Mouse (Mus musculus) hindbrain, embryonic 10.5 days (tissue): ENCODE measurements around the gene Lrrc20. TPM values are rescaled to one million over a fixed set of nuclear protein-coding genes. Genes with fewer than 3 reads are reported as not detected.

Experiments used
- DNase-seq: peaks from one replicate; pipeline ENCODE4 v3.0.0-alpha.2; 2017; ENCODE audit warnings: low spot score
- H3K27ac ChIP-seq: fragments of 300-500 bp; sonication (generic); 2 replicates; pipeline ENCODE4 v1.5.1; 2016; ENCODE audit warnings: mild to moderate bottlenecking, moderate library complexity
- H3K27me3 ChIP-seq: fragments of 300-500 bp; sonication (generic); 2 replicates; pipeline ENCODE4 v1.6.1; 2016; ENCODE audit warnings: mild to moderate bottlenecking; ENCODE audit not compliant: poor library complexity, insufficient read depth, severe bottlenecking
- H3K36me3 ChIP-seq: fragments of 300-500 bp; sonication (generic); 2 replicates; pipeline ENCODE4 v1.6.1; 2016; ENCODE audit warnings: mild to moderate bottlenecking, moderate library complexity
- H3K4me1 ChIP-seq: fragments of 300-500 bp; sonication (generic); replicated peaks from 2 replicates; pipeline ENCODE4 v1.6.1; 2016; ENCODE audit warnings: mild to moderate bottlenecking
- H3K4me3 ChIP-seq: fragments of 300-500 bp; sonication (generic); 2 replicates; pipeline ENCODE4 v1.5.1; 2016; ENCODE audit warnings: mild to moderate bottlenecking, moderate library complexity
- H3K9me3 ChIP-seq: fragments of 300-500 bp; sonication (generic); 2 replicates; pipeline ENCODE4 v1.6.1; 2016; ENCODE audit warnings: mild to moderate bottlenecking, moderate library complexity
- WGBS: fragments of 180-500 bp; shearing (Covaris S2); methylation state at CpG from one replicate; pipeline ENCODE4 v1.1.7; 2016; 5-methylcytosine and 5-hydroxymethylcytosine counted together
- polyA plus RNA-seq: library from polyadenylated mRNA; unstranded; fragments of >200 nt; fragmentation: Nextera tagmentation; extraction: Ambion mirVana; gene quantifications from 2 replicates; pipeline ENCODE4 v1.2.1, GENCODE M21; 2016

The Lrrc20 gene
- polyA plus RNA-seq, 1 experiment from 2014 or later, result 13.5 TPM

- no peak overlapping the region for H3K27ac ChIP-seq
- peaks cover 6% of the 10 kb centered on the region; the same call in 1 of the 2 replicates for H3K4me1 ChIP-seq
- no peaks in the 10 kb centered on the region for H3K27me3 ChIP-seq
- 83% methylated on average over 2 of the region's 2 CpGs for WGBS
- DNase-seq, result no peak
- H3K9me3 ChIP-seq, result no peaks in the 10 kb centered on the region
- no peak overlapping the region for H3K4me3 ChIP-seq
- no peaks in the 10 kb centered on the region; the same call in 1 of the 2 replicates for H3K36me3 ChIP-seq
Measured at GRCm38 (mm10) chr10:61504073-61504472, 28.5 kb downstream of the Lrrc20 start.

GRCm38 (mm10) chr10:61506381-61507200 is 31.0 kb downstream of the Lrrc20 start:
- Histone ChIP-seq H3K4me3 (no peak overlapping the region), H3K36me3 (no peaks in the 10 kb centered on the region; the same call in 1 of the 2 replicates), H3K9me3 (no peaks in the 10 kb centered on the region), H3K27me3 (no peaks in the 10 kb centered on the region), H3K4me1 (peaks cover 3% of the 10 kb centered on the region; the same call in 1 of the 2 replicates), H3K27ac (no peak overlapping the region)
- no peak for DNase-seq
- WGBS, result 90% methylated on average over 7 of the region's 7 CpGs

- Histone ChIP-seq H3K27me3 (no peaks in the 10 kb centered on the region), H3K36me3 (no peaks in the 10 kb centered on the region), H3K4me1 (peaks cover 3% of the 10 kb centered on the region; the same call in 1 of the 2 replicates), H3K9me3 (no peaks in the 10 kb centered on the region), H3K27ac (no peak overlapping the region), H3K4me3 (no peak overlapping the region)
- DNase-seq, result no peak
- 88% methylated on average over 5 of the region's 5 CpGs for WGBS
Measured at GRCm38 (mm10) chr10:61509873-61510272, 34.3 kb downstream of the Lrrc20 start.

DNA sequence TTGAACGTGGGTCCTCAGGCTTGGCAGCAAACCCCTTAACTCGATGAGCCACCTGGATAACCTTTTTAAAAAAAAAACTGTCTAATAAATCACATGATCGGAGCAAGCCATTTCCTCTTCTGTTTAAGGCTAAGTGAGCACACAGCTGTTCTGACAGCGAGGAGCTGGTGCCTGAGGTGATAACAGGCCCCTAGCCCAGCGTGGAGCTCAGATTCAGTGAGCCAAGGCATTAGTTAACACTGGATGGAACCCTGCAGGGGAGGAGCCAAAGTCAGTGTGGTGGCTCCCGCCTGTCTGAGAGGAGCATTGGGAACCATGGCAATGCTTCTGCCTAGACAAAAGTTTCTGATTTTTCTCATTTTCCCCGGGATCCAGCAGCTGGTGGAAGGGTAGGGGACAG is 35.2 kb downstream of the Lrrc20 start:
- no peaks in the 10 kb centered on the region for H3K9me3 ChIP-seq
- H3K27me3 ChIP-seq, result no peaks in the 10 kb centered on the region
- no peaks in the 10 kb centered on the region for H3K36me3 ChIP-seq
- WGBS, result 41% methylated on average over 7 of the region's 7 CpGs
- H3K4me1 ChIP-seq, result peaks cover 3% of the 10 kb centered on the region; the same call in 1 of the 2 replicates
- peak; percentile 25 for DNase-seq
- H3K27ac ChIP-seq, result peak overlapping the region; percentile 4; the same call in 1 of the 2 replicates
- H3K4me3 ChIP-seq, result no peak overlapping the region

DNA sequence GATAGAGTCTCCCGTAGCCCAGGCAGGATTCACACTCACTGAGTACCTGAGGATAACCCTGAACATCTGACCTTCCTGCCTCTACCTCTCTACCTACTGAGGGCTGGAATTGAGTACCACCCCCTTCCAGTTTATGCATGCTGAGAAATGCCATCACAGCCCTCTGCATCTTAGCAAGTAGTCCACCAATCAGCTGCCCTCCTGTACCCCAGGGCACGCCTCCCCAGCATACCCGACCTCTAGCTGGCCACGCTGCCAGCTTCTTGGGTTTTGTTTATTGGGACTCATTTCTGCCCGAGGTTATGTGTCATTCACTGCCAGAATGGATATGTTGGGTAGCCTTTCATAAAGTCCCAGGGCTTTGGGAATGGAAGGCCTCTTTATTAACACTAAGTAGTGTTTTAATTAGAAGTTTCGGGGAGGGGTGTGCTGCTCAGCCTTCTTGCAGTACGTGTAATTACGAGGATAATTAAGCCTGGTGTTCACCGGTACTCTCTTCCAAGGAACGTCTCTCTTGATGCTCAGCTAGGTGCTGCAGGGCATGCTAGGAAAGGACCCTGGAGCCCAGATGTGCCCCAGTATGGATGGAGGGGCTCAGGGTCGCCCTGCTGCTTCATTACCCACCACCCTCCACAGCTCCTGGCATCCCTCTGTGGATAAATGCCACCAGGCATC is 36.8 kb downstream of the Lrrc20 start:
- H3K27ac ChIP-seq, result no peak overlapping the region
- no peaks in the 10 kb centered on the region for H3K9me3 ChIP-seq
- DNase-seq, result no peak
- peaks cover 8% of the 10 kb centered on the region for H3K4me1 ChIP-seq
- no peaks in the 10 kb centered on the region for H3K27me3 ChIP-seq
- H3K4me3 ChIP-seq, result no peak overlapping the region
- WGBS, result 77% methylated on average over 11 of the region's 11 CpGs
- H3K36me3 ChIP-seq, result no peaks in the 10 kb centered on the region

DNA sequence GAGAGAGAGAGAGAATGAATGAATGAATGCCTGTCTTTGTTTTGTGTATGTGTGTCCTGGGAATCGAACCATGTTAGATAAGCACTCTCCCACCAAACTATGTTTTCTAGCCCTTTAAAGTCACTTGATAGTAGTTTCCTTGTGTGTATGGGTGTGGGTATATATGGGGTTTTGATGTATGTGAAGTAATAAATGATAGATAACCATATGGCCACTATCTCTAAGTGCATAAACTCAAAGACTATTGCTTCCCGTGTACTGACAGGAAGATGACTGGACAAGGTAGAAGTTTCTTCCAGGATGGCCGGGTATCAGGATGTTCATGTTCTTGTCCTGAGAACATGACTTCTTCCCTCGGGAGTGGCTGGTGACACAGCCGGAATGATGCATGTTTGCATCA is 41.3 kb downstream of the Lrrc20 start:
- Histone ChIP-seq H3K27me3 (no peaks in the 10 kb centered on the region), H3K9me3 (0 out of 2 replicates have a peak, but pooled peaks cover 7% of the 10 kb centered on the region), H3K4me1 (peaks cover 15% of the 10 kb centered on the region), H3K27ac (no peak overlapping the region), H3K4me3 (no peak overlapping the region), H3K36me3 (0 out of 2 replicates have a peak, but pooled peaks cover 3% of the 10 kb centered on the region)
- WGBS, result 78% methylated on average over 5 of the region's 5 CpGs
- DNase-seq, result no peak

DNA sequence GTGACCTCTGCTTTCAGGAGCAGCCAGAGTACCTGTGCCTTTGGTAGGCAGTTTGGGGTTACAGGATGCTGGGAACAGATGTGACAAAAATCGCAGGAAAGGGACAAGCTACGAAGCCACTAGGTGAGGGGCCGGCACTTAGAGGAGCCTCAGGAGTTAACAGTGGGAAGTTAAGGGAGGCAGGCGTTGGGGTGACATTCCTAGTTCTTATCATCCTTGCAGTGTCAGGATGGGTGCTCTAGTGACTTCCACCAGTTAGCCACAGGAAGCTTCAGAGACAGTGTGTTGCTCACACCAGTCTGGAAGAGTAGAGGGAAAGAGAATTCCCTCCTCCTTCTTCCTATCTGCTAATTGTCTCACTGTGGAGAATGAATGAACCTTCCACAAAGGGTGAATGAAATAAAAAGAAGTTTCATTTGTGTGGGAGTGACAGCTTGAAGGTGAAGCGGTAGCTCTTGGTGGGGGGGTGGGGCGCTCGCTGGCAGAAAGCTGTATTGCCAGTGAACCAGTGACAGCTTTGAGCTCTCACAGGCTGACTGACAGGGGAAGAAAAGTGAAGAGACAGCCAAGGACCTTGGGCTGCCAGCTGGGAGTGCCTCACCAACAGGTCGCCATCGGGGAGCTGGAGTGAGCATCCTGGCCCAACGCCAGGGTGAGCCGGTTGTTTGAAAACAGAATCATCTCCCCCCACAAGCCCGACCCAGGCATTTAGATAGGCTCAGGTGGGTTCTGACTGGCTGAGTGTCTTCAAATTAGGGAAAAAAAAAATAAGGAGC is 41.9 kb downstream of the Lrrc20 start:
- WGBS, result 49% methylated on average over 12 of the region's 12 CpGs

GRCm38 (mm10) chr10:61518320-61518719 is 42.7 kb downstream of the Lrrc20 start:
- 83% methylated on average over 9 of the region's 9 CpGs for WGBS
- no peak for DNase-seq
- H3K4me3 ChIP-seq, result no peak overlapping the region
- 0 out of 2 replicates have a peak, but pooled peaks cover 3% of the 10 kb centered on the region for H3K36me3 ChIP-seq
- H3K9me3 ChIP-seq, result 0 out of 2 replicates have a peak, but pooled peaks cover 7% of the 10 kb centered on the region
- peaks cover 15% of the 10 kb centered on the region for H3K4me1 ChIP-seq
- H3K27me3 ChIP-seq, result no peaks in the 10 kb centered on the region
- no peak overlapping the region for H3K27ac ChIP-seq

More for the DNA sequence above, 41.9 kb downstream of the Lrrc20 start:
- no peak for DNase-seq
- H3K4me3 ChIP-seq, result no peak overlapping the region
- H3K27ac ChIP-seq, result no peak overlapping the region
- H3K4me1 ChIP-seq, result peaks cover 15% of the 10 kb centered on the region
- 0 out of 2 replicates have a peak, but pooled peaks cover 3% of the 10 kb centered on the region for H3K36me3 ChIP-seq
- 0 out of 2 replicates have a peak, but pooled peaks cover 7% of the 10 kb centered on the region for H3K9me3 ChIP-seq
- H3K27me3 ChIP-seq, result no peaks in the 10 kb centered on the region

GRCm38 (mm10) chr10:61519491-61519890 is 43.9 kb downstream of the Lrrc20 start:
- 58% methylated on average over 2 of the region's 2 CpGs for WGBS
- Histone ChIP-seq H3K4me3 (no peak overlapping the region), H3K9me3 (0 out of 2 replicates have a peak, but pooled peaks cover 7% of the 10 kb centered on the region), H3K36me3 (0 out of 2 replicates have a peak, but pooled peaks cover 3% of the 10 kb centered on the region), H3K27ac (no peak overlapping the region), H3K4me1 (peaks cover 15% of the 10 kb centered on the region), H3K27me3 (no peaks in the 10 kb centered on the region)
- no peak for DNase-seq

DNA sequence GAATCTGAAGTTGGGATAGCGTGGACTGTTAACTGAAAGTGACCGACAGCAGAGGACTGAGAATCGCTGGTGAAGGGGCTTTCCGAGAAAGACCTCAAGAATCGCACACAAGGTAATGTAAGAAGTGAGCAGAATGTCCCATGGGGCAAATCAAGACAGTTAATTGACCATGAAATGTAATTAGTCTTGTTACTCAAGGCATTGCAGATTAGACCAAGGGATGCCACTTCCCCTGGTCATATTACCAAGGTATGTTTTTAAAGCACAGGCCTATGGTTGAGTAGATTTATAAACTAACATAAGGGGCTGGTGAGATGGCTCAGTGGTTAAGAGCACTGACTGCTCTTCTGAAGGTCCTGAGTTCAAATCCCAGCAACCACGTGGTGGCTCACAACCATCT is 45.1 kb downstream of the Lrrc20 start:
- Histone ChIP-seq H3K9me3 (0 out of 2 replicates have a peak, but pooled peaks cover 7% of the 10 kb centered on the region), H3K4me3 (no peak overlapping the region), H3K27me3 (no peaks in the 10 kb centered on the region), H3K27ac (no peak overlapping the region), H3K4me1 (peaks cover 15% of the 10 kb centered on the region), H3K36me3 (0 out of 2 replicates have a peak, but pooled peaks cover 3% of the 10 kb centered on the region)
- DNase-seq, result no peak
- 86% methylated on average over 6 of the region's 6 CpGs for WGBS

GRCm38 (mm10) chr10:61530936-61531335 is 55.3 kb downstream of the Lrrc20 start:
- H3K4me1 ChIP-seq, result peaks cover 35% of the 10 kb centered on the region
- WGBS, result 93% methylated on average over 3 of the region's 3 CpGs
- H3K9me3 ChIP-seq, result no peaks in the 10 kb centered on the region
- no peak overlapping the region for H3K4me3 ChIP-seq
- no peaks in the 10 kb centered on the region for H3K27me3 ChIP-seq
- H3K36me3 ChIP-seq, result peaks cover 19% of the 10 kb centered on the region
- H3K27ac ChIP-seq, result no peak overlapping the region
- no peak for DNase-seq

DNA sequence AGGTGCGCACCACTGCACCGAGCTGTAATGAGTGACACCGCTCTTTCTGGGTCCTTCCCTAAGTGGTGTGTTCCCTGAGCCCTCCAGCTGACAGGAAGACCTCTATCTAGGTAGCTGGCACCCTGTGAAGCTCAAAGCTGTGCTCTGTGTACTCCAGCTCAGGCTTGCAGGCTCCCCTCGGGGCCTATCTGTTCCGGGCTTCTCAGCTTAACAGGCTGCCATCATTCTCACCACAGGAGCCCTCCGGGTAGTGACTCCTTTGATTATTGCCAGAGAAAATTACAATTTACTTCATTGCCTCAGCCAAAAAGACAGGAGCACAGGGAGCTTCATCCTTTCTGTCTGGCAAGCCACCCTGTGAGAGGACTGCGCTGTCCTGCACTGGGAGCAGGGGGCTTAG is 57.7 kb downstream of the Lrrc20 start:
- Histone ChIP-seq H3K27me3 (no peaks in the 10 kb centered on the region), H3K4me3 (no peak overlapping the region), H3K27ac (peak overlapping the region; percentile 96), H3K36me3 (peaks cover 5% of the 10 kb centered on the region; the same call in 1 of the 2 replicates), H3K4me1 (peaks cover 54% of the 10 kb centered on the region), H3K9me3 (no peaks in the 10 kb centered on the region)
- 60% methylated on average over 7 of the region's 7 CpGs for WGBS
- DNase-seq, result no peak
